Mouse (Mus musculus) liver, postnatal 0 days (tissue): ENCODE results near the gene Alg14.

Experiments
- CTCF ChIP-seq: sonication (generic); IDR thresholded peaks from 2 replicates; pipeline ENCODE4 v1.5.1; 2016; ENCODE audit warnings: antibody characterized with exemption, low read depth
- EP300 ChIP-seq: IDR thresholded peaks from 2 replicates; pipeline ENCODE4 v1.6.1; 2016; ENCODE audit warnings: antibody characterized with exemption, low read depth, mild to moderate bottlenecking

GRCm38 (mm10) chr3:121291225-121291559, 381 bp upstream of the Alg14 start:
- no peak for TF ChIP-seq EP300
- no peak for TF ChIP-seq CTCF
